Mouse (Mus musculus): ENCODE measurements around the gene Art4.

Gene Art4

GRCm38 (mm10) chr6:136827116-136827515 is 30.4 kb downstream of the Art4 start:
- no peak for DNase-seq (ENCODE audit: low spot score)

DNA sequence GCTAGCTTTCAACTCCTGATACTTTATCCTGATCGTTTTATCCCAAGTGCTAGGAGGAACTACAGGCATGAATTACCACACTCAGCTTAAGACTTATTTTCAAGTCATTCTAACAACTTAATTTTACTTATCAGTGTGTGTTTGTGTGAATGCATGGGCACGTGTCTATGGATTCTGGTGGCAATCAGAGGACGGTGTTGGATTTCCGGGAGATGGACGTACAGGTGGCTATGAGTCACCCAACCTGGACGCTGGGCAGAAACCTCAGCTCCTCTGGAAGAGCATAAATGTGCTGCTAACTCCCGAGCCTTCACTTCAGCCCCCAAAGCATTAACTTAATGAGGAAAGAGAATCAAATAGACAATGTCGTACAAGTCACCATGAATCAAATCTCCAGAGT is 32.5 kb downstream of the Art4 start:
- no peak for DNase-seq (ENCODE audit: low spot score)

DNA sequence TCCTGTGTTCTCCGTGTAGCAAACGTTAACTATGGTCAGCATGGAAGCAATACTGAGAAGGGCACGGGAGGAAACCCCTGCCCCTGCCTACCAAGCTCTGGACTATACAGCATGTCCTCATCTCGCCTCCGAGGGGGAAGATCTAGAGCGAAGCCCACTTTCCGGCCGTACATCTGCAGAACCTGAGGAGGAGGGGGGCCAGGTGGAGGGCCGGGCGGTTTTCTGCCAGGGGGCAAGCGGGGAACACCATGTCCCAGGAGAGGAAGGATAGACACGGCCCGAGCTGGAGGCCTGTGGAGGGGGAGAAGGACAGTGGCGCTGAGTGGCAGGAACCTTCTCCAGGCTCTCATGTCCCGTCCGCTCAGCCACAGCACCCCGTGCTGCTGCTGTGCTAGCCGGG is 36.4 kb downstream of the Art4 start:
- DNase-seq (ENCODE audit: low spot score), result no peak

- DNase-seq (ENCODE audit: low spot score), result no peak
Measured at GRCm38 (mm10) chr6:136820381-136820780, 37.2 kb downstream of the Art4 start.

DNA sequence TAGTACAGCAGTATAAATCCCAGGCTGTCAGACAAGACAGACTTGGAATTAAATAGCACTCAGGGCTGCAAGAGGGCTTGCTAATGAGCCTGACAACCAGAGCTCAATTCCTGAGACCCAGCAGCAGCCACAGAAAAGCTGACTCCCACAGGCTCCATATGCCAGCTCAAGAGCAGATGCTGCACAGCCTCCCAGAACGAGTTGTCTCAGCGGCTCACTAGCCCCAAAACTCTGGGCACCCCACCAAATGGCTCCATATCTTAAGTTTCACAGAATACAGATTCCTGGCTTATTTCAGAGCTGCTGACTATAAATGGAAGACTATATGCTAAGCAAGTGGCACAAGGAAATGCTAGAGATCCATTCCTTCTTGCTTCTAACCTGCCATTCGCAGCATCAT is 40.0 kb downstream of the Art4 start:
- no peak for DNase-seq (ENCODE audit: low spot score)

GRCm38 (mm10) chr6:136816826-136817225 is 40.7 kb downstream of the Art4 start:
- DNase-seq (ENCODE audit: low spot score), result no peak

DNA sequence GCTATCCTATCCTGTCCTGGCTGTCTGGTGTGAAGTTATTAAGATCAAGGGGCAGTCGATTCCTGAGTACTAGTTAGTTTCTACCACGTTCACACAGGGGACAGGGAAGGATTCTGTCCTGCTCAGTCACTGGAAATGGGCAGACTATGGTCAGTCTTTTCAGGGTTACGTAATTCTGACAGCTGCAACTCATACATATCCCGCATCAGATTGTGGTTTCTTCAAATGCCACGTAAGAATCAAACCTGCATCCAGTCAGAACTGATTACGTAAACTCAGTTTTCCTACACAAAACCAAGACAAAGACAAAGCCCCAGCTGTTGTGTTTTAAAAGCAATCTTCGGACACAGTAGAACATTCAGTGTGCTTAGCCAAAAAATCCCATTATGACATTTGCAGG is 42.2 kb downstream of the Art4 start:
- DNase-seq (ENCODE audit: low spot score), result no peak

GRCm38 (mm10) chr6:136813117-136813516 is 44.4 kb downstream of the Art4 start:
- no peak for DNase-seq (ENCODE audit: low spot score)

DNA sequence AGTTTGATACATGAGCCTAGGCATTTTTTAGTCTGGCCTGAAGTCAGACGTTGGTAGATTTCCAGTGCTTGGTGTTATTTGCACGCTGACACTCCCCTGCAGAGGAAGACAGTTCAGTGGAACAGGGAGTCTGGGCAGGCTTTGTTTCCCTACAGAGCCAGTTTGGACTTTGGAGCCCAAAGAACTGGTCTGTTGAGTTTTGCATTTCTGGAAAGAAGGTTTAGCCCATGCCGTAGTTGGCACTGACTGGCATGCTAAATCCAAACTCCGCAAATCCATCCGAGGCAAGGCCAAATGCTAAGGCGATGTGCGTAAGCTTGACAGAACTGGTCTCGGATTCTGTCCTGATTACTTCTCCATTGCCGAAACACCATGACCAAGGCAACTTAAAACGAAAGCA is 46.3 kb downstream of the Art4 start:
- no peak for DNase-seq (ENCODE audit: low spot score)

- DNase-seq (ENCODE audit: low spot score), result no peak
Measured at GRCm38 (mm10) chr6:136809673-136810072, 47.9 kb downstream of the Art4 start.

DNA sequence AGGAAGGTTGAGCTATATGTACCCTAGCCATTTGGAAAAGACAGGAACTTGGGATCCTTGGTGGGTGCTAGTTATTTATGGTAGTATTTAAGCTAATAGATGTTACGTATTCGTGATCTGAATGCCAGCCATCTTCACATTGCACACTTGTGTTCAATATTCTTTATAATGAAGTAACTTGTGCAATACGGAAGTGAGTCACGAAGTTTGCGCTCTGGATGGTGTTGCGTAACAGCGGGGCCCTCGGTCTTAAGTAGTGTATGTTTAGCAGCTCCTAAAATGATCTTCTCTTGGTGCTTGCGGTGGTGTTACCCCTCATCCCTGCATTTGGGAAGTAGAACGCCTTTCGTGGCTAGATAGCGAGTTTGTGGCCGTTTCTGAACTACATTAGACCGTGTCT is 48.5 kb downstream of the Art4 start:
- DNase-seq (ENCODE audit: low spot score), result no peak

DNA sequence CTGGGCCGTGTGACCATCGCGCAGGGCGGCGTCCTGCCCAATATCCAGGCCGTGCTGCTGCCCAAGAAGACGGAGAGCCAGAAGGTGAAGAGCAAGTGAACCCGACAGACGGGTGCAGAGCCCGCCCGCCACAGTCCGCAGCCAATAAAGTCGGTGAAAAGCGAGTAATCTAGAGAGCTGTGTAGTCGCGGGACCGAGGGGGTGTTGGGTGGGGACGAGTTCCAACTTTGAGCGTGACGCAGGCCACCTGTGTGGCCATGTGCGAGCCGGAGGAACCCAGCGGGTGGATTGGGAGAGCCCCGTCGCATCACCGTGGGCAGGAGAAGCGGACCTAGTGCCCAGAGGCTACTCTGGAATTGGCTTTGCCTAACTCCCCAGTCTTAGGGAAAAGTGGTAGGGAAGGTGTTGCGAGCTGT is 48.9 kb downstream of the Art4 start:
- DNase-seq (ENCODE audit: low spot score), result no peak

DNA sequence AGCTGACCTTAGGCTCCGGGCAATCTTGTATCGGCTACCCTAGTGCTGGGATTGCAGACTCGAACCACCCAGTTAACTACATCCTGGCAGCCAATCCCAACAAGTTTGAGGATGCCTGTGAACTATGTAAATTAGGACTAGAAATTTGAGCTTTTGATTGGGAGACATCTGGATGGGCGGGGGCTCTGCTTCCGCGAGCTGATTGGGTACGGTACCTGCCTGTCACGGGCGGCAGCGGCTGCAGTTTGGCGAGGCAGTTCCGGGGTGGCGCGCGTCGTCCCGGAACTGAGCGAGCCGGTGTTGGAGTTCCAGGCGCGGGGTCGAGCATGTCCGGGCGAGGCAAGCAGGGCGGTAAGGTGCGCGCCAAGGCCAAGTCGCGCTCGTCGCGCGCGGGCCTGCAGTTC is 49.5 kb downstream of the Art4 start, which contains the start of gene H2afj:
H2afj (plus strand) TSS at position 231 of the 404 bp plus-strand sequence.
- peak; percentile 98 for DNase-seq (ENCODE audit: low spot score)

DNA sequence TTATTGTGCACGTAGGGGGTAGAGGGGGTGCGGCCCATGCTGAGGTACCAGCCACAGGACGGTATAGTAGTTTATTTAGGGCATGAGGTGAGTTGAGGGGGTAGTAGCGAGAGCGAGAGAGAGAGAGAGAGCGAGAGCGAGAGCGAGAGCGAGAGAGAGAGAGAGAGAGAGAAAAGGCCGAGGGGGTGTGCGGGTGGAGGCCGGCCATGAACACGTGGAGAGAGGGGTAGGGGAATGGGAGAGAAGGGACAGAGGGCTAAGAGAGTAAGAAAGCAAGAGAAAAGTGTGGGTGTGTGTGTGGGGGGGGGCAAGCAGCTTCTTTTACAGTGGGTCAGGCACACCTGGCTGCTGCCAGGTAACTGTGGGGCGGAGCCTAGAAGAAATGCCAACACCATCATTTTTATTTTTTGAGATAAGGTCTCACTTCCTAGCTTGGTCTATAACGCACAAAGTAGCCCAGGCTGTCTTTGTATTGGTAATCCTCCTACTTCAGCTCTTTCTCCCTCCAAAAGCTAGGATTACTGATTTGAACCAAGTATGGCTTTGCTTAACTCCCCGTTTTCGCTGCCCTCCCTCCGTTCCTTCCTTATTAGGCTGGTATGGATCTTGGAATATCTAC is 50.0 kb downstream of the Art4 start:
- DNase-seq (ENCODE audit: low spot score), result no peak

- no peak for DNase-seq (ENCODE audit: low spot score)
Measured at GRCm38 (mm10) chr6:136806819-136807218, 50.7 kb downstream of the Art4 start.

DNA sequence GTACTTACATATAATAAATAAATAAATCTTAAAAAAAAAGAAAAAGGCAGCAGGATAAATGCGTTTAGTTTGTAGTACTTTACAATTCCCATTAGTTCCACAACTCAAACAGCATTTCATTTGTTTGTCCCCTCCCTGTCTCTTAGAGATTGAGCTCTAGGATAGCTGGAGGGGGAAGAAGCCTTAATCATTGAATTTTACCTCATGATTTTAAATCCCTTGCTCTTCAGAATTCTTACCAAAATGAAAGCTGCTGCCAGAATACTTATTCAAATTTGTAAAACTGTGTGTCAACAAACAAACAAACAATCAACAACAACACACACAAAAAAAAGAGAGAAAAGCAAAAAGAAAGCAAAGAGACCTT is 52.1 kb downstream of the Art4 start:
- DNase-seq (ENCODE audit: low spot score), result no peak

DNA sequence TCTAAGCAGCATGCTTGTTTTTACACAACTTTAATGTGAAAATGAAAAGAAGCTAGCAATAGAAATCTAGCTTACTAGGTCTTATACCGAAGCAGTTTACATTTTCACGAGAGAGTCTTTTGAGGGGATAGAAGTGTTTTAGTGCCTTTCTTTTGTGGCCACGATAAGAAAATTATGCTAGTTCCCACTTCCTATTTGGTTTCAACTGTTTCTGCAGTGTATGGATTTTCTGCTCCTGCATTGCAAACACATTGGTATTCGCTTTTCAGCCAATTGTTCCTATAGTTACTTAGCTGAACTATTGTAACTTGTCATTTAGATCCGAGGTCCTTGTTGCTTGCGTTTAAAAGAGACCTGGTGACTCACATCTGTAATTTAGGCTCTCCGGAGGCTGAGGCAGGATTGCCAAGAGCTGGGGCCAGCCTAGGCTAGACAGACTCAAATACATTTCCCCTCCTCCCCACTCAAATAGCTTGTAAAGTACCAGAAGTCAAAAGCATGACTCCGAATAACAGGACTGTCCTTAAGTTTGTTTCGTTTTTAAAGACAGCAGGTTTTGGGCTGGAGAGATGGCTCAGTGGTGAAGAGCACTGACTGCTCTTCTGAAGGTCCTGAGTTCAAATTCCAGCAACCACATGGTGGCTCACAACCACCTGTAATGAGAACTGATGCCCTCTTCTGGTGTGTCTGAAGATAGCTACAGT is 52.7 kb downstream of the Art4 start:
- no peak for DNase-seq (ENCODE audit: low spot score)

DNA sequence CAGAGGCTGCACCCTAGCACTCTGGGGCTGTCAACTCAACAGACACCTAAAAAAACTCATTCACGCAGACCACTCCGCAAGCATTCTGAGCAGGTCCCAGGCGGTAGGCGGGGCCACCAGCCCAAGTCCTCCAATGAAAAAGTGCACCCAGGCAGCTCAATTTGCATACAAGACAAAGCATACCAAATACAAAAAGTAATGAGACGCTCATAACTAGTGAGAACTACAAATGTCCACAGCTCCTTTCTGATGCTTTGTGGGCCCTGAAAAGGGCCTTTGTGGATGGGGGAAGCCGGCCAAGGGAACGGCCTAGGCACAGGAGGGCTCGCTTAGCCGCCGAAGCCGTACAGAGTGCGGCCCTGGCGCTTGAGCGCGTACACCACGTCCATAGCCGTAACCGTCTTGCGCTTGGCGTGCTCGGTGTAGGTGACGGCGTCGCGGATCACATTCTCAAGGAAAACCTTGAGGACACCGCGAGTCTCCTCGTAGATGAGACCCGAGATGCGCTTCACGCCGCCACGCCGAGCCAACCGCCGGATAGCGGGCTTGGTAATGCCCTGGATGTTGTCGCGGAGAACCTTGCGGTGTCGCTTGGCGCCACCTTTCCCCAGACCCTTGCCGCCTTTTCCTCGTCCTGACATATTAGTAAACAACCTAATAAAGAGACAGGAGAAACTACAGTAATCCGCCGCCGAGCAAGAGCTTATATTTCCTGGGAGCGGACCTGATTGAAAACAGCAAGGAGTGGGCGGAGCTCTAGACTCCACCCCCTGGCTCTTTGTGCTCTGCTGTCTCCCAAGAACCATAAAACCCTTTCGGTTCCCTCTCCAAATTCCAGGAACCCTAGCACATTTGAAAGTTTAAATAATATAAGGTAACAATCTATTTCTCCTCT is 53.5 kb downstream of the Art4 start, which contains the start of gene Hist4h4:
Hist4h4 (minus strand) TSS at position 677 of the 895 bp plus-strand sequence.
- DNase-seq (ENCODE audit: low spot score), result peak; percentile 99

GRCm38 (mm10) chr6:136803093-136803738 is 54.3 kb downstream of the Art4 start:
- no peak for DNase-seq (ENCODE audit: low spot score)

GRCm38 (mm10) chr6:136801274-136801673 is 56.3 kb downstream of the Art4 start:
- no peak for DNase-seq (ENCODE audit: low spot score)

- DNase-seq (ENCODE audit: low spot score), result no peak
Measured at GRCm38 (mm10) chr6:136800710-136801109, 56.8 kb downstream of the Art4 start.

All from ovary, postnatal 10 days (tissue).